Mouse (Mus musculus) heart, postnatal 4 days (tissue): ENCODE data around the gene Zfp54. TPM values are rescaled to one million over a fixed set of nuclear protein-coding genes. Genes with fewer than 3 reads are reported as not detected.
"Not testable (repeated sequence)": the region's sequence is repeated elsewhere in the genome, so short reads cannot be mapped to it uniquely, and the experiment has no call there.

ENCODE experiments used
- DNase-seq: peaks from one replicate; pipeline ENCODE4 v3.0.0; 2021
- total RNA-seq, 2 experiments: library from RNA; stranded (reverse); gene quantifications; 2 replicates each; pipeline ENCODE4 v1.2.3; 2021

The Zfp54 gene
- total RNA-seq, result 1 to 10 TPM; 1.3 to 2.1 TPM

DNA sequence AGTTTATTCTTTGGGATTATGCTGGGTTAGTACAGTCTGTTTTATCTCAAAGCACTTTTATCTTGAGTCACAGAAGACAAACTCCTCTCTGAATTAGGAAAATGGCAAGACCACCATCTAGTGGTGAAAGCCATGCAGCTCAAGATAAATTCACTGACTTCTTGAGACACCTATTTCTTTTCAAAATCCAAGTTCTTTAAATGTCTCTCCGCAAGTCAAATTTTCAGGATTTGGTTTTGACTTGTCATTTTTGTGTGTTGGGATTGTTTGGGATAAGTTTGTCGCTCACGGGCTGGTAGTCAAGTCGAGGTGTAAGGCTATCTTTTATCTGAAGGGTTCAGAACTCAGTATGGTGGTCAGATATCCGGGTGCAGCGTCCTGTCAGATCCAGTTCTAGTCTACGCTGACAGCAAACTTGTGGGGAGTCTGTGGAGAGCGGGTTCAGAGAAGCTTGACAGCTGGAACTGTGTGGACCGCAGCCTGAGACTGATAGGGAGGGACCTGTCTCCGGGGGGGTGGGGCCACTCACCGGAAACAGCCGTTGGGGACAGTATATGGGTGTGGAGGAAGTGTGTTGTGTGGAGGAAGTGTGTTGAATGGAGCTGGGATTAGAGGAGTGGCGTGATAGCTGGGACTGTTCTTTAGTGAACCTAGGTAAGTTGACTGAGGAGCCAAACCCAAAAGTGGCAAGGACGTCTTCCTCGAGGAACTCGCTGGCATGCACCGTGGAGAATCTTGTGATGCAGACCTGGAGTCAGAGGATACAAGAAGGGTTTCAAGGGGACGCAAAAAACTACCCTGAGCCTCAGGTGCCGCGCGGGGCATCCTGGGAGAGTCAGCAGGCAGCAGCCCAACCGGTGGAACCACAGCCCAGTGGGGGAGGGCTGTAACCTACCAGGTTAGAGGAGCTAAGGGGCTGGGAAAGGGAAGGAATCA lies at the start of gene Zfp54:
TSS of gene Zfp54 (plus strand) at position 564 of the 936 bp plus-strand sequence.
- peak; percentile 73 for DNase-seq

DNA sequence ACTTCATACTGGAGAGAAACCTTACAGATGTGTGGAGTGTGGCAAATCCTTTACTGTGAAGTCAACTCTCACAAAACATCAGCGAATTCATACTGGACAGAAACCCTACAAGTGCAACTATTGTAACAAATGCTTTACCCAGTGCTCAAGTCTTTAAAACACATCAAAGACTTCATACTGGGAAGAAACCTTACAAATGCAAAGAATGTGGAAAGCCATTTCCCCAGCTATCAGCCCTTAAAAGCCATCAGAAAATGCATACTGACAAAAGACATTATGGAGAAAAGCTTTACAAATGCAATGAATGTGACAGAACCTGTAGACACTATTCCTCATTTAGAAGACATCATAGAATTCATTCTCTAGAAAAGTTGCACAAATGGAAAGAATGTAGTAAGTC lies 47.7 kb upstream of the Zfp54 start:
- no peak for DNase-seq

DNA sequence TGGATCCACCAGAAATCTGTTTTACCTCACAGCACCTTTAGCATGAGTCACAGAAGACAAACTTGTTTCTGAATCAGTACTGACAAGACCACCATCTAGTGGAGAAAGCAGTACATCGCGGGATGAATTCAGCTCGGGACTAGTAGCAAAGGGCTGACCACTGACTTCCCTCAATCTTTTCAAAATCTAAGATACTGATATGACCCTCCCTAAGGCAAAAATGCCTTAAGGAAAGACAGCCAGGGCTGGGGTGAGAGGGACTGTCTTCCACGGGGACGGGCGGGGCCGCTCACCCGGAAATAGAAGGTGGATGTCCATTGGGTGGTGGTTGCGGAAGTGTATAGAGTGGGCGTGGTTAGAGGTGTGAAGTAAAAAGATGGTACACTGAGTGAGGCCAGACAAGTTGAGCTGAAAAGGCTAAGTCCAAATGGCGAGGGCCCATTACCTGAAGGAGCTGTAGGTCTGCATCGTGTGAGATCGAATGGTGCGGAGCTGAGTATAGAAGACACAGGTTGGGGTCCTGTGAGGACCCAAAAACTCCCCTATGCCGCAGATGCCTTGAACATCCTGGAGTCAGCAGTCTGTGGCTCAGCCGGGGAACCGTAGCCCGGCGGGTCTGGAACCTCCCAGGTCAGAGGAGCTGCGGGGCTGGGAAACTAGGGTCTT lies 39.5 kb upstream of the Zfp54 start, which contains the start of gene Zfp677:
TSS of gene Zfp677 (plus strand) at position 358 of the 666 bp plus-strand sequence.
- DNase-seq, result peak; percentile 62

DNA sequence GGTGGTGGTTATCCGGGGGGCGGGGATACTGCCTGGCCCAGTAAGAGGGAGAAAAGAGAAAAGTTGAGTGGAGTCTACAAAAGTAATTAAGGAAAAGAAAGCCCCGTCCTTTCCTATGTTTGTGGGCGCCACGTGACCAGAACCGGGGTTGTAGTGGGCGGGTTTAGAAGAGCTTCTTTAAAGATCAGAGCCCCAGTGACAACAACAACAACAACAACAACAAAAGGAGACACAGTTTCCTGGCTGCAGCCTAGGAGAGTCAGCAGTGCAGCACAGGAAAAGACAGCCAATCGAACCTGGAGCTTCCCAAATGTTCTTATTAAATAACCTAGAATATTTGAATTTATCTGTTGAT lies 39.0 kb upstream of the Zfp54 start:
- DNase-seq, result no peak

DNA sequence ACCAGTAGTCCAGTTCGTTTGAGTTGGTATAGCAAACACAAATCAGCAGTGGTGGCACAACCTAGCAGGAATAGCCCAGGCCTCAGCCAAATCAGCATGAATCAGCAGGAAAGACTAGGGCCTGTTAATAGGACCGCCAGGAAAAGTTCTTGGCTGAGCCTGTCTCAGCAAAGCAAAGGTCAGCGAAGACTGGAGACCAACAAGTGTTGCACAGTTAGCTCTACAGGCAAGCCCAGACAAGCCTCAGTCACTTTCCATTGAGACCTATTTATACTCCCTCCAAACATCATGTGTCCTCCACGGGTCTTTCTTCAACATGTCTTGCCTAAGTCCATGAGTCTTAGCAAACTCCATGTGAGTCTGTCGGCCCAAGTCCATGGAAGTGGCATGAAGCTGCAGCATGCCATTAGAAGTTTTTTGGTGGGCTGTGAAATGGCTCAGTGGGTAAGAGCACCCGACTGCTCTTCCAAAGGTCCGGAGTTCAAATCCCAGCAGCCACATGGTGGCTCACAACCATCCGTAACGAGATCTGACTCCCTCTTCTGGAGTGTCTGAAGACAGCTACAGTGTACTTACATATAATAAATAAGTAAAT lies 15.9 kb downstream of the Zfp54 start:
- not testable (repeated sequence) for DNase-seq

DNA sequence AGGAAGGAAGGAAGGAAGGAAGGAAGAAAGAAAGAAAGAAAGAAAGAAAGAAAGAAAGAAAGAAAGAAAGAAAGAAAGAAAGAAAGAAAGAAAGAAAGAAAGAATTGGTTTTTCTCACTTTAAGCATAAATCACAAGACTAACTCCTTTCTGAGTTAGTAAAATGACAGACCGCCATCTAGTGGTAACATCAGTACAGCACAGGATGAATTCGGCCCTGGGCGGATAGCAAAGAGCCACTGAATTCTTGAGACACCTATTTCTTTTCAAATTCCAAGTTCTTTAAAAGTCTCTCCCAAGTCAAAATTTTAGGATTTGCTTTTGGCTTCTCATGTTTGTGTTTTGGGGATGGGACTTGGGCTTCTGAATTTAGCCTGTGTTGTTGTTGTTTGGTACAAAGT lies 26.6 kb downstream of the Zfp54 start:
- peak; percentile 79 for DNase-seq

DNA sequence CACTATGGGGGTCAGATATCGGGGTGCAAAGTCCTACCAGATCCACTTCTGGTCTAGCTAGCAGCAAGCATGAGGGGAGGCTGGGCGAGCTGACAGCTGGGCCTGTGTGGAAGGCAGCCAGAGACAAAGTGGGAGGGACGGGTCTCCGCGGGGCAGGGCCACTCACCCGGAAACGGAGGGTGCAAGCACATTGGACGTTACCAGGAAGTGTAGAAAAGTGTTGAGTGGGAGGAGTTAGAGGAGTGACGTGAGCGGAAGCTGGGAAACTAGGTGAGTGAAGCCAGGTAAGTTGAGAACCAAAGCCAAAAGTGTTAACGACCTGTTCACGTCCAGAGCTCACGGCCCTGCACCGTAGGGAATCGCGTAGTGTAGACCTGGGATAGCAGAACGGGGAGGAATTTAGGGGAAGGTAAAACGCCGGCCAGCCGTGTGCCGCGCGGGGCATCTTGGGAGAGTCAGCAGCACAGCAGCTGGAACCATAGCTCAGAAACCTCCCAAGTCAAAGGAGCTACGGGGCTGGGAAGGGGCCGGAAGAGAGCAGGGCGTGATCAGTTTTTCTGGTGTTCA lies 27.2 kb downstream of the Zfp54 start, which contains the start of gene Zfp51:
TSS of gene Zfp51 (plus strand) at position 237 of the 567 bp plus-strand sequence.
- peak; percentile 95 for DNase-seq

DNA sequence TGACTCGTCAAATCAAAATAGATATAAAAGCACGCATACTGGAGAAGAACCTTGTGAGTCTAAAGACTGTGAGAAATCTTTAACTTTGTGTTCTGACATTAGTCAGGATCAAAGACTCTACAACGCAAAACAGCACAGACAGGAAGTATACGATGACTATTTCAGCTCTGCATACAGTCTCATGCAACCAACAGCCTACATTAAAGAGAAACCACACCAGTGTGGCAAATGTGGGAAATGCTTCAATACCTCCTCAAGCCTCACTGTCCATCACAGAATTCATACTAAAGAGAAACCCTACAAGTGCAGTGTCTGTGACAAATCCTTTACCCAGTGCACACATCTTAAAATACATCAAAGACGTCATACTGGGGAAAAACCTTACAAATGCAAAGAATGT lies 40.5 kb downstream of the Zfp54 start:
- no peak for DNase-seq

DNA sequence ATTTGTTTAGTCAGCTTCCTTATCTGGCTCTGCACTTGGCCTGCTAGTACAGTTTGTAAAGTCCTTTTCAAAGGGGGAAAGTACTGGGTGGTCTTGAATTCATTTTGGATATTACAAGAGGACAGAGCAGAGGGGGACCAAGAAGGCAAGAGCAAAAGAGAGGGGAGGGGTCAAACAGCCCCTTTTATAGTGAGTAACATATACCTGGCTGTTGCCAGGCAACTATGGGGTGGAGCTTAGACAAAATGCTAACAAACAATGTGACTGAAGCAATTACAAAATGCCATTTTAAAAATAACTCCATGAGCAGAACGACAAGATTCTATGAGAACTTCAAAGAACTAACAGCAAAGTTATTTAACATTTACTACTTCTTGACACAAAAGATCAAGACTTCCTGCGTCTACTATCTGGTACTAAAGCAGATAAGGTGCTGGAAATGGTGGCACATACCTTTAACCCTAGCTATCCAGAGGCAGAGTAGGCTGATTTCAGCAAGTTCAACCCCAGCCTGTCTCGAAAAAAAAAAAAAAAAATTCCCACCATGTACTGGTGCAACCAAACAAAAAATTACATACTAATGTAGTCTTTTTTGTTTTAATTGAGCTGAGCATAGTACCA lies 49.1 kb downstream of the Zfp54 start:
- no peak for DNase-seq

DNA sequence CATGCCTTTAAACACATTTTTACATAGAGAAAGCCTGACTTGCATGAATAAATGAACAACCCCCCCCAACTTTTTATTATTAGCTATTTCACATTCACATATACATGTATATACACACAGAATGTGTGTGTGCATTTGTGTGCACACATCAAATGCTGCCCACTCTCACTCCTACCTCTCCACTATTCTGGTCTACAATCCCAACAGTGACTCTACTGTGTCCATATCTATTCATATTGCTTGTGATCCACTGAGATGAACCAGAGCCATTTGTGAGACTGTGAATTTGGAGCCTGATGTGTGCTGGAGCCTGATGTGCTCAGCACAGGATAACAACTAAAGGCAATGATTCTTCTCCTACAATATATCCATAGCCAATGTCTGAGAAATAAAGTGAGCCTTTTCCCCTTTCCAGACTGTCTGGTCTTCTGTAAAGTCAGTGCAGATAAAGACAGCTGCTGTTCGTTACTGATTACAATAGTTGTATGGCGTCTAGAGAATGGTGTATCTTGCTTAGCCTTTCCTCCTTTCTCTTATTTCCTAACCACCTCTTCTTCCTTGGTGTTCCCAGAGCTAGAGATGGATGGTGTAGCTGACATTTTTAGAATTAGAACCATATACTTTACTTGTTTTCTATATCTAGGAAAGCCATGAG lies 49.8 kb downstream of the Zfp54 start:
- no peak for DNase-seq

DNA sequence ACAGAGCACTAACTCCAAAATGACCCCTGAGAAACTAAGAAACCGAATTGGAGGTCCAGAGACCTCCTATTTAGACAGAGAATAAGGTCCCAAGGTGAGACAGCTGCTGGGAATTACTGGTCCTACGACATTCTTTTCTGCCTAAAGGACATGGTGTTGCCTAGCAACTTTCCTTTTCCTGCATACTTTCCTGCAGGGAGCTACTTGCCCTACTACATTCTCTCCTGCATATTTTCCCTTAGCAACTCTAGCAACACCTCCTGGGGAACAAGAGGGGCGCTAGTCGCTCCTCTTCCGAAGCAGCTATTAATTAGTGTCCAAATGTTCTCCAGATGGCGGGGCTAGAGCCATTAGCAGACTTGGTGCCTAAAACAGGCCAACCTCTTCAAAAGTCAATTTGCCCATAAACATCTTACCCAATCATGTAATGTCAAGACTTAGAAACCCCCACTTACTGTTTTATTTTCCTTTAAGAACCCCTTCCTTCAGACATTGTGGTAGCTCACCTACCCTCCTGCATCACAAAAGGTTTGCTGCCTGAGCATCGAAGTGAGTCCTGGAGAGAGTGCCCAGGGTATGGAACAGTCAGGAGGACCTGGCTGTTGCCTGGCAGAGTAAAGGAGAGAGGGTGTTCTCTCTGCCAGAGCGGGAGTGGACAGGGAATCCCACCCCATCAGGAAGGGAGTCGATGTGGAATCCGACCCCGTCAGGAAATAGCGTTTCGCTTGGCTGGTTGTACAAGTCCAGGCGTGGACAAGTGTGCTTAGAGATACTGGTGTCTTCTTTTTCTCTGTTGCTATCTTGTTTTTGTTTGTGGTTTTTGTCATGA lies 50.5 kb downstream of the Zfp54 start:
- DNase-seq, result no peak

DNA sequence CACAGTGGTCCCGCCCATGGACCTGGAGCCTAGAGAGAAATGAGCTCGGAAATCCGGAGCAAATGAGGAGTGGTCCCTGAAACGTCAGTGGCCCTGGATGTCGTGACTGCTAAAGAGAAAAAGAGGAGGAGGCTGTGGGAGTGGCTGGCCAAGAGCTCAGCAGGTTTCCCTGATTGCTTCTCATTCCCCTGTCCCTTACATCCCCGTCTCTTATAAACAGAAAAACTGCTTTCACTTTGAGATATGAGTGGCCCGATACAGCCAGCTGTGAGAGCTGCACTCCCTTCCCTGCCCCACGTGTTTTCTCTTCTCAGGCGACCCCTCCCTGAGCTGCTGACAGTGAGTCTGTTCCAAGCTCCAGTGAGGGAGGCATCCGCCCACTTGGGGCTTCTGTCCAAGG lies 51.7 kb downstream of the Zfp54 start:
- DNase-seq, result not testable (repeated sequence)

DNA sequence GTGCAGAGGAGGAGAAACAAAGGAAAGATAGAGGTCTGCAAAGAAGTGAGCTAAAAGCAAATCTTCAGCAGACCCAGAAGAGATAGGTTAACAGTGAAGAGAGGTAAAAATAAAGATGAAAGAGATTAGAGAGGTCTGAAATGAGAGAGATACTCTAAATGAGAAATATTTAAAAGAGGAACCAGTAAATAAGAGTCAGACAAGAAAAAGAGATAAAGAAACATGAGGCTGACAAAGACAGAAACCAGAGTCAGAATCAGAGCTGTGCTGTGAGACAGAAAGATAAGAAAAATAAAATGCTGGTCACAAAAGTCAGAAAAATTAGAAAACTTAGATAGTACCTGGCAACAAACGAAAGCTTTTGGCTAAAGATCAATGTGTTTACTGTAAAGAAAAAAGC lies 52.3 kb downstream of the Zfp54 start:
- not testable (repeated sequence) for DNase-seq

DNA sequence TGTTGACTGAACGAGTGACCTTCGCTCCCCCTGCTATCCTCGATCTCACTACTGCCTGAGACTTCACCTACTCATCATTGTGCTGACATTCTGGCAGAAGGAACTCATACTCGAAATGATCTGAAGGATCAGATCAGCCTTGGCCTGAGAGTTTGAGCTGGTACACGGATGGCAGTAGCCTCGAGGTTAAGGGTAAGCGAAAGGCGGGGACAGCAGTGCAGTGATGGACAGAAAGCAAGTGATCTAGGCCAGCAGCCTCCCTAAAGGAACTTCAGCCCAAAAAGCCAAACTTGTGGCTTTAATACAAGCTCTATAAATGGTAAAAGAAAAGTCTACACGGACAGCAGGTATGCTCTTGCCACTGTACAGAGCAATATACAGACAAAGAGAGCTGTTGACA lies 53.3 kb downstream of the Zfp54 start:
- DNase-seq, result not testable (repeated sequence)

DNA sequence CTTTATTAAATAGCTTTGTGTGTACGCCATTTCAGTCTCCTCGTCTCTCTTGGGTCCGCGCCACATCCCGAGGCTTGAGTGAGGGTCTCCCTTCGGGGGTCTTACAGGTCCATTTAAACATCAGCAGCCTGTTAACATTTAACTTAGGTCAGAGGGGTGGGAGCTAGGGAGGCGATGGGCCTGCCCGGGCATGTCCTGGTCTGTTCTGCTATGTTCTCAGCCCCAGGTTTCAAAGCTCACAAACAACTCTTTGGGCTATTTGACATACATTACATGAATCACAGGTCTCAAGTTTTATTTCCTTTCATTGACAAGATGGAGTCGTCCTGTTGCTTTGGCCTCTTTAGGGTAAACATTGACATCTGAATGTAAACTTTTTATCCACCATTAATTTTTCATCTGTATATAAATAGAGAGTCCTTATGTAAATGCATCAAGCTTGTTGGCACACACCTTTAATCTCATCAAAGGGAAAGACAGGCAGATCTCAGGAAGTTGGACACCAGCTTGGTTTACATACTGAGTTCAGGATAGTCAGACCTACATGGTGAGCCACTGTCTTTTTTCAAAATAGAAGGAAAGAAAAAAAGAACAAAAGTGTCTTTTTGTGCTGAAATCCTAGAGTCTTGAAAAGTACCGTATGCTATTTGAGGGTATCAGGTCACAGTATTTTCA lies 55.2 kb downstream of the Zfp54 start:
- not testable (repeated sequence) for DNase-seq

Other genes with a start within 250 kb of the Zfp54 start
- not detected for gene Vmn1r234, start 197.1 kb upstream of the Zfp54 start, total RNA-seq
- gene Vmn1r235, start 166.8 kb upstream of the Zfp54 start, total RNA-seq, result not detected
- not detected for gene Vmn1r236, start 140.3 kb upstream of the Zfp54 start, total RNA-seq
- not detected for gene Vmn1r237, start 111.4 kb upstream of the Zfp54 start, total RNA-seq
- 1 to 10 TPM; 1.1 TPM for gene Zfp677, start 39.5 kb upstream of the Zfp54 start, total RNA-seq
- 1 to 10 TPM; 5.1 to 5.3 TPM for gene Zfp51, start 27.1 kb downstream of the Zfp54 start, total RNA-seq
- 1 to 10 TPM; 2.6 to 3.0 TPM for gene Zfp53, start 65.8 kb downstream of the Zfp54 start, total RNA-seq
- gene Zfp52, start 112.3 kb downstream of the Zfp54 start, total RNA-seq, result 1 to 10 TPM; 6.7 to 7.6 TPM
- 10 to 100 TPM; 11.0 to 12.7 TPM for gene Zfp948, start 143.8 kb downstream of the Zfp54 start, total RNA-seq
- gene Zfp983, start 227.4 kb downstream of the Zfp54 start, total RNA-seq, result 1 to 10 TPM; 3.5 to 3.9 TPM